Mouse (Mus musculus) kidney, adult 9 months (tissue): Measurements from ENCODE around the gene Pex16.

Source experiments
- DNase-seq: peaks from one replicate; pipeline ENCODE4 v3.0.0; 2022

The Pex16 gene

DNA sequence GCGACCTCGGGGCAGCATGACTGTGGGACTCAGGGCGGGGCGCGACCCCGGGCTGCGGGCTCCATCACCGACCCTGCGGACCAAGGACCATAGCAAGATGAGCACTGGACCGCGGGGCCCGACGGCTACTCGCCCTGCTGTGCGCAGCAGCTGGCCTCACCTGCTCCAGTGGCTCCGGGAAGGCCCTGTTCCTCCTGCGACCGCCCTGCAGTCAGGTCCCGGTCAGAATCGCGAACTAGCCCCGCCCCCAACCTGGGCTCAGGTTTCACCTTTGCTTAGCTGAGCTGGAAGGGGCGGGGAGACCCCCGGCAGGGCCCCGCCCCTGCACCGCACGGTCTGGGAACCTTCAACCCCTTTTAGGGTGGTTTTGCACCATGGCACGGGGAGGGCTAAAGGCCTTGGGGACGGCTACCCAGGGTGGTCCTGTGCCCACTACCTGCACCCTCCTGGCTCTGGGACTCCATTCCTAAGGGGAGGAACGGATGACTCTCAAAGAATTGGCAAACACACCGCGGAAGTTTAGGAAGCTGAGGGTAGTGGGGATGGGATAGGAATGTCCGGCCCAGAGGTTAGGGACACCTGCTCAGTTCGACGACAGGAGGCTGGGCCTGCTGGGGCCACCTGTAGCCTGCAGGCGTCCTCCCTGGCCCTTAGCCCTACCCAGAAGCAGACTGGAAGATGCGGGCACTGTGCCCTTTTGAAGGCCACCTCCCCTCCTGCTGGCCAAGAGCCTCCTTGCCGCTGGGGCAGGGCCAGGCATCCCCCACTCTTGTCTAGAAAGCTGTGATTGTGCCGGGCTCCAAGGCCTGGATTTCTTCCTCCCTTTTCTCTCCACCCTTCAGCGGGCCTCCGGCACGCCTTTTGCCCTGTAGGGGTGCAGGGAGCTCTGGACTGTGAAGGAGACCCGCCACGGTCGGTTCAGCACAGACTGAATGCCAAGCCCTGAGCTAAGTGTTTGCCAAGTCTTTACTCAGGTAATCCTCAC, 3.4 kb upstream of the Pex16 start:
- peak; percentile 97 for DNase-seq

DNA sequence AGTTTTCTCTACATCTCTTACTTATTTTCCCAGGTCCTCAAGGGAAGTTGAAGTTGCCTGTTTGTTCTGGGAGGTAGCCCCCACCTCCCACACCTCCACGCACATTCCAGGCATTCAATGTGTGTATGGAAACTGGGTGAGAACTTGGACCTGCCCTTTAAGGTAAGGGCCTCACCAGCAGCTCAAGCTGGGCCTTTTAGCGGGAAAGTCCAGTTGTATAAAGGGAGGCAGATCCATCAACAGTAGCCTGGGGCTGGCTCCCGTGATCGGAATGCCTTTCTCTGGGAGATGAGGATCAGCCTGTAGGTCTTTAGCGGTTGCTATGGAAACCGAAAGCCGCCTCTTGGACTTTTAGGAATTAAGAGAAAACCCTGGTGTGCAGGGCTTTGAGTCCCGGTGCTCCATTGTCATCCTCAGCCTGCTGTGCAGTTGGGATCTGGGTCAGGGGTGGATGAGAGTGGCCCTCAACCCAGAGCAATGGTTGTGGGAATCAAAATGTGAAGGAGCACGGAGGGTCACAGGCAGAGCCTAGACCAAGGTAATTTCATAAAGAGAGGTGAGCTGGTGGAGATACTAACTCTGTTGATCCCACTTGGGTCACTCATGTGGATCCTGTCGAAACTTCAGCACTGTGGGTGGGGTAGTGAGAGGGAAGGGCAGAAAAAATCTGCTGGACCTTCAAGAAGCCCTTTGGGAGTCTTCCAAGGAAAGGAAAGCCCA, 2.3 kb upstream of the Pex16 start:
- no peak for DNase-seq

GRCm38 (mm10) chr2:92372767-92373436, 1.6 kb upstream of the Pex16 start:
- peak; percentile 91 for DNase-seq

DNA sequence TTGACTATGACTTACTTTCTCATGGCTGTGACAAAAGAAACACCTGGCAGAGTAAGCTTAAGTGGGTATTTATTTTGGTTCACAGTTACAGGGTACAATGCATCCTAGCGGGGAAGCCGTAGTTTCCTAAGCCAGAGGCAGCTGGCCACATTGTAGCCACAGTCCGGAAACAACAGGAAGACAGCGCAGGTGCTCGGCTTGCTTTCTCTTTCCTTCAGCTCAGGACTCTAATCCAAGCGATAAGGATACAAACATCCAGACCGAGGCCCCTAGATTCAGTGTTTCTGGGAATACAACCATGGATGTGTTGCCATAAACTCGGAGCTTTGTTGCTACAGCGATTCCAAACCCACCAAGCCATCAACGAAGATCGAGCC, 1.1 kb upstream of the Pex16 start:
- no peak for DNase-seq

DNA sequence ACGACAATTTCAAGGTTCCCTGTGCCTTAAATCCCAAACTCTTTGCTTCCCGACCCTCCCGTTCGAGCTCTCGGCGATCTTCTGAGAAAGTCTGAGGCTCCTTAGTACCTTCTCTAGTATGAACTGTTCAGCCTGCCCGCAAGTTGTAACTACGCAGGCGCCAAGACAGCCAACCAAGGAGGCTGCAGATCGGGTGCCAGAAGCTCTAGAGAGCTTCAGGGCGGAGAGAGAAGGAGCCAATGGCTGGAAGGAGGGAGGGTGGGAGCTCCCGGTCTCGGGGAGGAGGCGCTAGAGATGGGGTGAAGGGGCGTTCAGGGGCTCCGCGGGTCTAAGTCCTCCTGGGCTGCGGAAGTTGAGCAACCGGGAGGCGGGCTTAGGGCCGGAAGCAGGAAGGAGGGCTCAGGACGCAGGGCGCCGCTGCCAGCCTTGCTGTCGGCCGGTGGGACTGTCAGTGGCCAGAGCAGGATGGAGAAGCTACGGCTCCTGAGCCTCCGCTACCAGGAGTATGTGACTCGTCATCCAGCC, 685 bp downstream of the Pex16 start:
- peak; percentile 99 for DNase-seq

DNA sequence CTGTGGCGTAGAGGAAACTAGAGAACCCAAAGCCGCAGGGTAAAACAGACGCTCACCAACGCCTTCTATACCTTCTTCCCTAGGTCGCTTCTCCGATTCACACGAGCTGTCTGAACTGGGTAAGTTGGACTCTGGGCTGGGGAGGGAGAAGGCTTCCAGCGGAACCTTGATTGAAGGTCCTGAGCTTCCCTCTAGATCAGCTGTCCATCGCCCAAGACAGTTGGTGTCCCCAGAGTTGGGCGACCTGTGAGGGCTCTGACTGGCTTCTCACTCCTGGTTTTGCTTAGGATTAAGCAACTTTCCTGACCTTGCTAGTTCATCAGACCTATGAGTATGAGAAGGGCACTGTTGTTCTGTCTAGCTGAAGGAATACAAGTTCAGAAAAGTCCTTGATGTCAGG, 1.3 kb downstream of the Pex16 start:
- DNase-seq: no peak

DNA sequence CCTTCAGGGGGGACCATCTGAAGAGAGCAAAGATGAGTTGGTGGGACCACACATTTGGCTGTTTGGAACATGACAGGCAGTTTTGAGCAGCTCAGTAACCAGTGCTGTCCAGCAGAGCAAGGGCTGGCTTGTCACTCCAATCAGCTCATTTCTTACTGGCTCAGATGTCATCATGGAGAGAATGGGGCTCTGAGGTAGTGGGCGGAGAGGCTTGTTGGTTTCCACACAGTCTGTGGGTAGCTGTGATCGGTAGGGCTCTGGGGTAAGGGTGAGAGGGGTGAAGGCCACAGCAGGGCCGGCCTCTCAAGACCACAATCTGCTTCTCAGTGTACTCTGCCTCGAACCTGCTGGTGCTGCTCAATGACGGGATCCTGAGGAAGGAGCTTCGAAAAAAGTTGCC, 1.8 kb downstream of the Pex16 start:
- no peak for DNase-seq

DNA sequence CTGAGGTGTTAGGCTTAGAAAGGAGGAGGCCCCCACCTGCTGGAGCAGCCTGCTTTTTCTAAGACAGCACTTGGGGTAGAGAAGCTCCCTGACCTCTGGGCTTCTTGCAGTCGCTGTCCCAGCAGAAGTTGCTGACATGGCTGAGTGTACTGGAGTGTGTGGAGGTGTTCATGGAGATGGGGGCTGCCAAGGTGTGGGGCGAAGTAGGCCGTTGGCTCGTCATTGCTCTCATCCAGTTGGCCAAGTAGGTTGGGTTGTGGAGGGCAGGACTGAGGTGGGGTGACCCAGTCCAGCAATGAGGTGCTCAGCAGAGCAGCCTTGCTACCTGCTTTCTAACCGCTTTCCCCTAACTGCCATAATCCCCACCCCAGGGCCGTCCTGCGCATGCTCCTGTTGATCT, 2.8 kb downstream of the Pex16 start:
- DNase-seq: no peak

DNA sequence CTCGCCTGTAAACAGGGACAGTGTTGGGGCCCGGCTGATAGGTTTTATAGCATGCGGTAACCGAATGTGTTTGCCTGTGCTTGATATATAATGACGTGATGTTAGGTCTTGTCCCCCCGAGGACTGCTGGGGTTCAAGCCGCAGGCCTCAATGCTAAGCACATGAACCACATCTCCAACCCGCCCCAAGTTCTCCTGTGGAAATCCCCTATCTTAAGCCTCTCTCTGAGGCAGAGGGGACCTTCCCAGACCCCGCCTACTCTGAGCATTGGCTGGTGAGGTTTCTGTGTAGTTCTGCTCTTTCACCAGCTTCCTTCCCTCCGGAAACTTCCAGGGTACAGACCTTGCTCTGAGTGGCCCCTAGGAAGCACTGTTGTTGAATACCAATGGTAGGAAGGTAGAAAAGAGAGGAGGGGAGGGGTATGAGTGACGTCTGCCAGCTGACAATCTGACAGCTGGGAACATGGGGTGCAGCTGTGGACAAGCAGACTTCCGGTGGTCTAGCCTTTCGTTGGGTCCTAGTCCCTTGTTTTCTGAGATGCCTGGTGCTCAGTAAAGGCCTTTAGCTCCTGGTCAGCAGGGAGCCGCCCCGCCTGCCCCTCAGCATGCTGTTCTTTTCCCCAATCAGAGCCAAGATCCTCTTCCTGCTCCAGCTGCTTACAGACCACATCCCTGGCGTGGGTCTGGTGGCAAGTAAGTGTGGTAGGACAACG, 5.5 kb downstream of the Pex16 start:
- DNase-seq: no peak

DNA sequence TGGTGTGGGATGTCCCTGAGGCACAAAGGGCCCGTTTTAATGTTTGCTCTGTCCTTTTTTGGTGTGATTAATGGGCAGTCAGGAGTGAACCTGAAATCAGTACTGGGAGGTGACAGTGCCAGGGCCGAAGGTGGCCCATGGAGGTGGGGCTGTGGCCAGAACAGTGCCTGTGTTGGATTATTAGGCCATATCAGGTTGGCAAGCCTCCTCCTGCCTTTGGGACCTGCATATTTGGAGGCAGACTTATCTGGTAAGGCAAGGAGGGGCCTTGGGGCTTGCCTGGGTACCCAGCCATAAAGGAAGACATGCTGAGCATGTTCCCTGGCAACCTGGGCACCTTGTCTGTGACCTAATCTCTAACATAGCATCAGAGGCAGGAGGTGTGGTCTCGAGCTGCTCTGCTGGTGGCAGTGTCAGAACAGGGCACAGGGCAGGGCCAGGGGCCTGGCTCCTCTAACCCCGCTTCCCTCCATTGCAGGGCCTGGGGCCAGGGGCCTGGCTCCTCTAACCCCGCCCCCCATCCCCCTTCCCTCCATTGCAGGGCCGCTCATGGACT, 6.1 kb downstream of the Pex16 start:
- DNase-seq: no peak

- no peak for DNase-seq
Observed at GRCm38 (mm10) chr2:92381161-92381560, 6.7 kb downstream of the Pex16 start.

DNA sequence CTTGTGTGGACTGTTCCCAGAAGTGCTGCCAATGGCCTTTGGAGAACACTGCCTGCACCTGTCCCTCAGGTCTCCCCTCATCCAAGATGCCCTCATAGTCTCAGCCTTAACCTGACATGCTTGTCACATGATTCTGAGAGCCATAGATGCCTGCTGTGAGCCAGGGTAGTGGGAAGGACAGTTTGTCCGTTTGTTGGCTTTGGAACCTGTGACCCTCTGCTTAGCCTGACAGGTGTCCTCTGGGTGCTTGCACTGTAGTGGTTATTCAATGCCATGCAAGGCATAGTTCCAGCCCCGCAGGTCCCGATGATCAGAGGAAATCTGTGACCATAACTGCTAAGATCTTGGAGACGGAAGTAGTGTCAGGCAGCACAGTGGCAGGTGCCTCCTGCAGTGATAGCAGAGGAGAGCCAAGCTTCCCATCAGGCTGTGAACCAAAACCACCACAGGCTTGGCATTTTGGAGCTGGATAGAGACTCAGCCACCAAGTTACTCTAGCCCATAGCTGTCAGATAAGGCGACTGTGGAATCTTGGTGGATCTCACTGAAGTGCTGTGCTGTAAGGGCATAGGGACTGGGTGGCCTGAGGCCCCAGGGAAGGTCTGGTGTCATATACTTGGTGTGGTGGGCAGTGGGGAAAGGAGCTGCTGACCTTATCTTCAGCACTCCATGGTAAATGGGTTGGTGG, 7.6 kb downstream of the Pex16 start, which contains the start of gene 1700029I15Rik:
Gene 1700029I15Rik (plus strand): TSS at position 638 of the 688 bp plus-strand sequence.
- no peak for DNase-seq

- DNase-seq: no peak
Observed at GRCm38 (mm10) chr2:92382759-92383158, 8.3 kb downstream of the Pex16 start.

DNA sequence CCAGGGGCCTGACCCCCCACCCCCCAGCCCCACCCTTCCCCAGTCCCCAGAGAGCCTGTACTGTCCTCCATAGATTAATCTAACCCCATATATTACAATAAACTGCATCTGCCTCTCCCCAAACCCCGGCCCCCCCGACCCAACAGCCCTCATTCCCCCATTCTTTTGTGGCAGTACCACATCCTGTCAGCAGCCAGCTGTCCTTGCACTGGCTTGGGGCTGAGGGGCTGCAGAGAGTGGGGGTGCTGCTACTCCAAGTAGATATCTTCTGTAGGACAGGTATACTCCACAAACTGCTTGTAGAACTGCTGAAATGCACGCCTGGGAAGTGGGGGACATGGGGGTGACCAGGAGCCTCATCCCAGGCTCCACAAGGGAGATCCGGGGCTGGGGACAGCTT, 9.6 kb downstream of the Pex16 start:
- no peak for DNase-seq

DNA sequence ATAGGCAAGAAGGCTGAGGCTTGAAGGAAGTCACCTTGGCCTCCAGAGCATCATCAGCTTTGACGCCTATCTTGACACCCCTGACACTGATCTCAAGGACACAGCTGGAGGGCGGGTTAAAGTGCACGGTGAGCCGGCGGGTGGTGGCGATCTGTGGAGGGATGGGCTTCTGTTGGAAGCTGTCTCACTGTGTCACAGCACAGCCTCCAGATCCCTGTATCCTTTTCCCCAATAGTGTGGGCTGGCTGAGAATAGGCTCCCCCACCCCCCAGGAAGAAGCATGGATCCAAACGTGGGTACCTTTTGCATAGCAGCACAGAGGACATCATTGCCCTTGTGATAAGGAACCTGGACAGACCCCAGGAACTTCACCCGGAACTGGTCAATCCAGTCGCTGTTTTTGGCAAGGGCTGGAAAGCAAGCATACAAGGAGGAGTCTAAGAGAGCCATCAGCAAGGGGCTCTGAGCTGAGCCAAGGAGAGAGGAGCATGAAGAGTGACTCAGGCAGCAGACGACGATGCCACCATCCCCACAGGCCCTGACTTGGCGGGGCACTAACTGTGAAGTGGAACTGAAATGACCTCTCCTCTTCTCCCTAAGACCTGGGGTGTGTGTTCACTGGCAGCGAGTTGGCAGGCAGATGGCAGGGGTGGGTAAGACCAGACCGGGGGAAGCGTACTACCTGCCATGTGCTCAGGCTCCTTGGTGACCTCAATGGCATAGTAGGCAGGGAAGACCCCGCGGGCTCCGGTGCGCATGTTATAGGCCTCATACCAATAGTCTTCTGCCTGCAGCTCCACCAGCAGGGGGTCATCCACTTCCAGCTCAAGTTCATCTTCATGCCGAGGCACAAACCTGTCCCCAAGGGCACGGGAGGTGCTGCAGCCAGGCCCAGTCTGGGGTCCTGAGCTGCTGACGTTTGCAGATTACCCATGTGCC, 10.9 kb downstream of the Pex16 start:
- DNase-seq: no peak

DNA sequence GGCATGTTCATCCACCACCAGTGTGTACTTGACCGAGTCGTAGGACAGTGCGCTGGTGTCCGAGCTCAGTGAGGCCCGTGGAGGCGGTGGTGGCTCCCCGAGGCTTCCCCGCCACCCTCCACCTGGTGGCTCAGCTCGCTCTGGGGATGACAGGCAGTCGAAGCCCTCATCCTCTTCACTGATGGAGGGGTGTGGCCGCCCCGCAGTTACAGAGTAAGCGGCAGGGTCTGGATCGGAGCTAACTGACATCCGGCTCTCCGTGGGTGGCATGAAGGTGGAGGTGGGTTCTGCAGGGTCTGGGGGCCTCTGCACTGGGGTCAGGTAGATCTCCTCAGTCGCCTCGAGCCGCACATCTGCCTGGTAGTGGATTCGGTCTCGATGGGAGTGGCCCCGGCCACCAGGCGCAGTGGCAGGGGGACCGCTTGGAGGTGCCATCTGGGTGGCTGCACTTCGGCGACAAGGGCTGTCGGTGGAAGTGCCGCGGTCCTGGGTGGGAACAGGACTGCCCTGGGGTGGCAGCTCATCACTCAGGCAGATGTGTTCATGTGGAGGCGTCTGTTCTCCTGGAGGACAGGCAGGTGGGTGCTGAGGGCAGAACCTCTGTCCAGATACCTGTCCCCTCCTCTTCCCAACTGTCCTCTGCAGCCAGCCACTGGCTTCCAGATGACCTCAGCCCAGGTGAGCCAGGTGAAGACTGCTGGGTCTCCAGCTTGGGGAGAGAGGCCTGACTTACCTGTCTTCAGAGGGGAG, 12.5 kb downstream of the Pex16 start:
- DNase-seq: no peak

DNA sequence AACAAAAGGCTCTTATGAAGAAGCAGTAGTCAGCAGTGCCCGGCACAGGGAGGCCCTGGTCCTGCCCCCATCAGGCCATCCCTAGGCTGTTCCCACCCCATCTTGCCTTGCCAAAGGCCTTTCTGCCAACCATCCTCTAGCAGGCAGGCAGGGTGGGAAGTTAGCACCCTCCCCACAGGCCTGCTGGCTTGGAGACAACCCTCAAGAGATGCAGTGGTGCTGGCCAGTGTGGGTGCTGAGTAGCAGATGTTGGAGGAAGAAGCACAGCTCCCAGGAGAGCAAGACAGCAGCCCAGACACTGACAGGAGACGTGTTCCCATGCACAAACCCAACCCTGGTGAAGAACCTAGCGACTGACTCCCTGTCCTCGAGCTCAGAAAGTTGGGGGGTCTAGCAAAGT, 13.2 kb downstream of the Pex16 start:
- no peak for DNase-seq

- DNase-seq: no peak
Observed at GRCm38 (mm10) chr2:92388081-92388517, 13.6 kb downstream of the Pex16 start.

GRCm38 (mm10) chr2:92388891-92389641, 14.6 kb downstream of the Pex16 start:
- peak; percentile 85 for DNase-seq
